Mouse (Mus musculus) brain, embryonic 14.5 days (tissue): ENCODE measurements around the gene Ttll4.

ENCODE experiments used
- CTCF ChIP-seq: fragments of 200-500 bp; IDR thresholded peaks from 2 replicates; pipeline ENCODE4 v1.5.1; 2012; ENCODE audit warnings: inconsistent platforms, mild to moderate bottlenecking, moderate library complexity, borderline replicate concordance; ENCODE audit not compliant: insufficient read depth, insufficient read length; ENCODE audit errors: extremely low read depth
- POLR2A ChIP-seq: fragments of 200-500 bp; IDR thresholded peaks from 2 replicates; pipeline ENCODE4 v1.6.1; 2012; ENCODE audit warnings: mild to moderate bottlenecking, inconsistent platforms, borderline replicate concordance; ENCODE audit not compliant: poor library complexity, insufficient read depth, insufficient read length, severe bottlenecking; ENCODE audit errors: extremely low read depth

- no peak for TF ChIP-seq POLR2A
- no peak for TF ChIP-seq CTCF
Measured at GRCm38 (mm10) chr1:74713099-74713858, 51.7 kb downstream of the Ttll4 start, which contains the start of gene Cyp27a1.
